Mouse (Mus musculus) monocyte, adult 5-6 weeks (primary cell): ENCODE data around the gene Antxrl. TPM values are rescaled to one million over a fixed set of nuclear protein-coding genes. Genes with fewer than 3 reads are reported as not detected.

Source experiments
- ATAC-seq: fragments of 153-309, 156-312 bp; replicated peaks from 2 replicates; pipeline ENCODE4 v1.8.0; 2017; ENCODE audit warnings: mild to moderate bottlenecking; ENCODE audit not compliant: low TSS enrichment, insufficient number of reproducible peaks, severe bottlenecking, poor library complexity, low FRiP score
- total RNA-seq: library from RNA; stranded (forward); fragments of 200-1000, 200-491, 200-594 nt; gene quantifications from 3 replicates; pipeline ENCODE4 v1.2.3, GENCODE M21; 2017

Antxrl gene
- total RNA-seq, 1 experiment from 2014 or later = not detected

- ATAC-seq = no peak
Measured at GRCm38 (mm10) chr14:34092856-34093255, 40.3 kb downstream of the Antxrl start.

- no peak for ATAC-seq
Measured at GRCm38 (mm10) chr14:34096161-34096560, 43.7 kb downstream of the Antxrl start.

GRCm38 (mm10) chr14:34102601-34103000 lies 50.1 kb downstream of the Antxrl start, which contains the start of gene A630023A22Rik:
A630023A22Rik (minus strand) TSS chr14:34102754.
- ATAC-seq = no peak

GRCm38 (mm10) chr14:34103855-34104254 lies 51.3 kb downstream of the Antxrl start:
- ATAC-seq = no peak

GRCm38 (mm10) chr14:34104892-34105291 lies 52.4 kb downstream of the Antxrl start:
- no peak for ATAC-seq

- no peak; the same call in 1 of the 2 replicates for ATAC-seq
Measured at GRCm38 (mm10) chr14:34106389-34107062, 54.0 kb downstream of the Antxrl start.

GRCm38 (mm10) chr14:34107594-34107993 lies 55.1 kb downstream of the Antxrl start:
- ATAC-seq = no peak

- ATAC-seq = no peak
Measured at GRCm38 (mm10) chr14:34114311-34114710, 61.8 kb downstream of the Antxrl start.

GRCm38 (mm10) chr14:34119046-34119723 lies 66.7 kb downstream of the Antxrl start:
- no peak for ATAC-seq

GRCm38 (mm10) chr14:34120016-34120910 lies 67.8 kb downstream of the Antxrl start:
- ATAC-seq = no peak

- ATAC-seq = no peak
Measured at GRCm38 (mm10) chr14:34120923-34121351, 68.4 kb downstream of the Antxrl start.

GRCm38 (mm10) chr14:34121691-34122090 lies 69.2 kb downstream of the Antxrl start:
- ATAC-seq = no peak

Other genes with a start within 250 kb of the Antxrl start
- 0.19 TPM in 1 of 3 replicates, not detected in the others for gene Gdf10, start 129.1 kb upstream of the Antxrl start, total RNA-seq
- gene Gdf2, start 111.7 kb upstream of the Antxrl start, total RNA-seq = not detected in 3 replicates
- gene Rbp3, start 98.7 kb upstream of the Antxrl start, total RNA-seq = not detected in 3 replicates
- not detected in 3 replicates for gene Zfp488, start 73.9 kb upstream of the Antxrl start, total RNA-seq
- not detected in 3 replicates for gene Gm30083, start 37.5 kb upstream of the Antxrl start, total RNA-seq
- gene Gm5460, start 35.9 kb upstream of the Antxrl start, total RNA-seq = not detected in 3 replicates
- gene Anxa8, start 33.3 kb downstream of the Antxrl start, total RNA-seq = 3.4 to 4.0 TPM (median 3.6 TPM) in 3 replicates
- not detected in 3 replicates for gene A630023A22Rik, start 50.0 kb downstream of the Antxrl start, total RNA-seq
- not detected in 3 replicates for gene Npy4r, start 99.8 kb downstream of the Antxrl start, total RNA-seq
- gene Gprin2, start 148.9 kb downstream of the Antxrl start, total RNA-seq = 0.10 TPM in 1 of 3 replicates, not detected in the others
- gene Syt15, start 166.9 kb downstream of the Antxrl start, total RNA-seq = 0.10 to 0.53 TPM in 2 of 3 replicates, not detected in the other